Mouse (Mus musculus) ES-Bruce4 (cell line): Measurements from ENCODE around the gene Exd2. TPM values are rescaled to one million over a fixed set of nuclear protein-coding genes. Genes with fewer than 3 reads are reported as not detected.
A peak's percentile ranks its signal among the peaks of the same experiment; 100 is the strongest.

Experiments
- H3K27ac ChIP-seq: 2 replicates; pipeline ENCODE4 v1.5.1; 2012; ENCODE audit warnings: low read length, inconsistent platforms; ENCODE audit not compliant: insufficient read depth
- H3K27me3 ChIP-seq: 2 replicates; pipeline ENCODE4 v1.6.1; 2012; ENCODE audit warnings: mild to moderate bottlenecking, low read length, inconsistent platforms; ENCODE audit not compliant: control insufficient read depth, poor library complexity, insufficient read depth, severe bottlenecking
- H3K36me3 ChIP-seq: 2 replicates; pipeline ENCODE4 v1.6.1; 2012; ENCODE audit warnings: inconsistent platforms, mild to moderate bottlenecking, low read length, moderate library complexity; ENCODE audit not compliant: control insufficient read depth, poor library complexity, insufficient read depth, severe bottlenecking
- H3K4me1 ChIP-seq: one replicate; pipeline ENCODE4 v1.8.1; 2011; ENCODE audit warnings: low read length; ENCODE audit not compliant: control insufficient read depth, insufficient read depth
- H3K4me3 ChIP-seq: 2 replicates; pipeline ENCODE4 v1.5.1; 2011; ENCODE audit warnings: low read depth, mild to moderate bottlenecking, low read length
- H3K9ac ChIP-seq: 2 replicates; pipeline ENCODE4 v1.6.1; 2012; ENCODE audit warnings: low read depth, mild to moderate bottlenecking, inconsistent platforms; ENCODE audit not compliant: poor library complexity, severe bottlenecking
- H3K9me3 ChIP-seq: replicated peaks from 2 replicates; pipeline ENCODE4 v1.6.1; 2012; ENCODE audit warnings: mild to moderate bottlenecking, low read length, inconsistent platforms; ENCODE audit not compliant: control insufficient read depth, poor library complexity, insufficient read depth, severe bottlenecking
- CTCF ChIP-seq: IDR thresholded peaks from one replicate; pipeline ENCODE4 v1.8.1; 2011; ENCODE audit warnings: low read depth, low read length
- EP300 ChIP-seq: IDR thresholded peaks from 2 replicates; pipeline ENCODE4 v1.6.1; 2011; ENCODE audit warnings: low read depth, low read length; ENCODE audit not compliant: insufficient read depth
- POLR2A ChIP-seq: IDR thresholded peaks from one replicate; pipeline ENCODE4 v1.8.1; 2011; ENCODE audit warnings: low read length; ENCODE audit not compliant: insufficient read depth
- polyA plus RNA-seq: library from polyadenylated mRNA; stranded (reverse); fragments of >200 nt; gene quantifications from 2 replicates; pipeline ENCODE4 v1.2.4, GENCODE M21; 2011; ENCODE audit warnings: low read depth; ENCODE audit not compliant: missing spikeins, insufficient read depth, insufficient read length

Exd2 gene
- polyA plus RNA-seq, 1 experiment, result 20.8 TPM

- Histone ChIP-seq H3K27ac (no peak overlapping the region), H3K27me3 (peaks cover 7% of the 10 kb centered on the region; the same call in 1 of the 2 replicates), H3K4me1 (peaks cover 2% of the 10 kb centered on the region), H3K9ac (peak overlapping the region; percentile 16), H3K4me3 (peak overlapping the region; percentile 82), H3K36me3 (no peaks in the 10 kb centered on the region), H3K9me3 (no peaks in the 10 kb centered on the region)
- no peak for TF ChIP-seq POLR2A
- peak; percentile 69 for TF ChIP-seq CTCF
Observed at GRCm38 (mm10) chr12:80519621-80520332, 56.9 kb downstream of the Exd2 start.

GRCm38 (mm10) chr12:80522006-80522405 is 59.1 kb downstream of the Exd2 start:
- TF ChIP-seq CTCF, result no peak
- no peak for TF ChIP-seq POLR2A
- no peak for TF ChIP-seq EP300

GRCm38 (mm10) chr12:80524276-80524921 is 61.5 kb downstream of the Exd2 start:
- H3K4me1 ChIP-seq, result peaks cover 2% of the 10 kb centered on the region
- H3K27me3 ChIP-seq, result no peaks in the 10 kb centered on the region
- H3K4me3 ChIP-seq, result no peak overlapping the region
- H3K9me3 ChIP-seq, result no peaks in the 10 kb centered on the region
- H3K9ac ChIP-seq, result no peak overlapping the region
- H3K27ac ChIP-seq, result no peak overlapping the region
- peak; percentile 54 for TF ChIP-seq CTCF
- no peak for TF ChIP-seq EP300
- no peaks in the 10 kb centered on the region for H3K36me3 ChIP-seq

More at GRCm38 (mm10) chr12:80522006-80522405, 59.1 kb downstream of the Exd2 start:
- H3K9ac ChIP-seq, result no peak overlapping the region
- no peaks in the 10 kb centered on the region for H3K36me3 ChIP-seq
- no peak overlapping the region for H3K4me3 ChIP-seq
- peaks cover 3% of the 10 kb centered on the region; the same call in 1 of the 2 replicates for H3K27me3 ChIP-seq
- no peaks in the 10 kb centered on the region for H3K9me3 ChIP-seq
- H3K27ac ChIP-seq, result no peak overlapping the region
- H3K4me1 ChIP-seq, result peaks cover 2% of the 10 kb centered on the region

GRCm38 (mm10) chr12:80525513-80525912 is 62.6 kb downstream of the Exd2 start:
- Histone ChIP-seq H3K27me3 (no peaks in the 10 kb centered on the region), H3K4me3 (no peak overlapping the region), H3K27ac (no peak overlapping the region), H3K9me3 (no peaks in the 10 kb centered on the region), H3K9ac (no peak overlapping the region), H3K36me3 (no peaks in the 10 kb centered on the region), H3K4me1 (no peaks in the 10 kb centered on the region)
- TF ChIP-seq POLR2A (no peak), CTCF (no peak), EP300 (no peak)

- H3K27ac ChIP-seq, result no peak overlapping the region
- H3K36me3 ChIP-seq, result no peaks in the 10 kb centered on the region
- TF ChIP-seq POLR2A (no peak), CTCF (no peak)
- no peak overlapping the region for H3K4me3 ChIP-seq
- no peak overlapping the region for H3K9ac ChIP-seq
- no peaks in the 10 kb centered on the region for H3K27me3 ChIP-seq
- H3K4me1 ChIP-seq, result no peaks in the 10 kb centered on the region
- H3K9me3 ChIP-seq, result no peaks in the 10 kb centered on the region
Observed at GRCm38 (mm10) chr12:80526511-80526910, 63.6 kb downstream of the Exd2 start.

GRCm38 (mm10) chr12:80527727-80528389 is 65.0 kb downstream of the Exd2 start:
- H3K9ac ChIP-seq, result no peak overlapping the region
- H3K27me3 ChIP-seq, result no peaks in the 10 kb centered on the region
- H3K27ac ChIP-seq, result no peak overlapping the region

More at GRCm38 (mm10) chr12:80527727-80528389, 65.0 kb downstream of the Exd2 start:
- Histone ChIP-seq H3K4me1 (no peaks in the 10 kb centered on the region), H3K9me3 (no peaks in the 10 kb centered on the region), H3K36me3 (no peaks in the 10 kb centered on the region), H3K4me3 (no peak overlapping the region)
- TF ChIP-seq POLR2A (no peak), EP300 (no peak), CTCF (no peak)
